Mouse (Mus musculus) liver, embryonic 14.5 days (tissue): Measurements from ENCODE around the gene Bcl9.

Experiments
- CTCF ChIP-seq: IDR thresholded peaks from 2 replicates; pipeline ENCODE4 v1.5.1; 2016; ENCODE audit warnings: antibody characterized with exemption, low read depth, control low read depth
- EP300 ChIP-seq: IDR thresholded peaks from 2 replicates; pipeline ENCODE4 v1.6.1; 2016; ENCODE audit warnings: antibody characterized with exemption, low read depth

DNA sequence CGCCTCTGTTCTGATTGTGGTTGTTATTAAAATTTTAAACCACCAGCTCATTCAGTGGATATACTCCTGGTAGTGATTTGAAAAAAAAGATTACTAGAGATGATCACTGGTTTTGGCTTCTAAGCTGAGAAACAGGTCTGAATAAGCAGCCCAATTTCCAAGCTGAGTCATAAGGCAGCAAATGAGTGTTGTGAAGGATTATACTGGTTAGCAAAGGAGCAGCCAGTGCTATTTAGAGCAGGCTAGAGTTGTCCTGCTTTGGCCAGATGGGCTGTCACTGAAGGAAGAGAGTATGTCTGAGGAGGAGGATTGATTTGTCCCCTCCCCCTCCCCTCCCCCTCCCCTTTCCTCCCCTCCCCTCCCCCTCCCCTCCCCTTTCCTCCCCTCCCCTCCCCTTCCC lies 29.6 kb upstream of the Bcl9 start:
- TF ChIP-seq CTCF = no peak
- TF ChIP-seq EP300 = no peak
